Mouse (Mus musculus) C2C12 (cell line): ENCODE data around the gene Epn3. TPM values are rescaled to one million over a fixed set of nuclear protein-coding genes. Genes with fewer than 3 reads are reported as not detected.

Experiments used
- H3K27me3 ChIP-seq: one replicate; pipeline ENCODE4 v1.6.1; 2011; ENCODE audit not compliant: control insufficient read depth, insufficient read depth, insufficient read length
- H3K36me3 ChIP-seq: one replicate; pipeline ENCODE4 v1.6.1; 2011; ENCODE audit not compliant: control insufficient read depth, insufficient read depth
- H3K4me3 ChIP-seq: one replicate; pipeline ENCODE4 v1.5.1; 2011; ENCODE audit warnings: mild to moderate bottlenecking, control low read depth; ENCODE audit not compliant: poor library complexity, insufficient read depth, severe bottlenecking
- H3K79me2 ChIP-seq: one replicate; pipeline ENCODE4 v1.6.1; 2011; ENCODE audit not compliant: control insufficient read depth, insufficient read depth
- H3K79me3 ChIP-seq: one replicate; pipeline ENCODE4 v1.6.1; 2011; ENCODE audit warnings: low read depth, control low read depth
- H3ac ChIP-seq: one replicate; pipeline ENCODE3; 2011; ENCODE audit warnings: low read depth; ENCODE audit not compliant: control insufficient read depth, insufficient read length
- CEBPB ChIP-seq: IDR thresholded peaks from one replicate; pipeline ENCODE4 v1.6.1; 2011; ENCODE audit warnings: low read depth, mild to moderate bottlenecking, control low read depth, moderate library complexity
- CTCF ChIP-seq: IDR thresholded peaks from one replicate; pipeline ENCODE4 v1.5.1; 2011; ENCODE audit not compliant: control insufficient read depth, insufficient read depth, insufficient read length
- FOSL1 ChIP-seq: IDR thresholded peaks from one replicate; pipeline ENCODE4 v1.8.0; 2011; ENCODE audit warnings: mild to moderate bottlenecking, low read length; ENCODE audit not compliant: poor library complexity, insufficient read depth, severe bottlenecking
- MAX ChIP-seq: IDR thresholded peaks from one replicate; pipeline ENCODE4 v1.6.1; 2011; ENCODE audit warnings: mild to moderate bottlenecking, control low read depth
- MYOD1 ChIP-seq: IDR thresholded peaks from one replicate; pipeline ENCODE4 v1.6.1; 2011; ENCODE audit warnings: low read depth; ENCODE audit not compliant: control insufficient read depth, insufficient read length
- MYOG ChIP-seq: IDR thresholded peaks from one replicate; pipeline ENCODE4 v1.6.1; 2011; ENCODE audit not compliant: control insufficient read depth, insufficient read length; ENCODE audit errors: extremely low read depth
- USF1 ChIP-seq: IDR thresholded peaks from one replicate; pipeline ENCODE4 v1.6.1; 2011; ENCODE audit warnings: low read depth, mild to moderate bottlenecking, control low read depth, moderate library complexity
- polyA plus RNA-seq: library from polyadenylated mRNA; unstranded; fragments of >200 nt; fragmentation: generic; extraction: Trizol; gene quantifications from one replicate; pipeline ENCODE4 v1.2.1, GENCODE M21; 2012; ENCODE audit warnings: missing spikeins

The Epn3 gene
- polyA plus RNA-seq, 1 experiment, result 0.25 TPM

GRCm38 (mm10) chr11:94470391-94470790 is 29.4 kb downstream of the Epn3 start:
- H3K79me2 ChIP-seq, result no peaks in the 10 kb centered on the region
- TF ChIP-seq FOSL1 (no peak), CTCF (no peak), USF1 (no peak), CEBPB (no peak), MYOD1 (no peak), MAX (no peak), MYOG (no peak)
- peaks cover 26% of the 10 kb centered on the region for H3K27me3 ChIP-seq
- no peak overlapping the region for H3ac ChIP-seq
- H3K79me3 ChIP-seq, result no peaks in the 10 kb centered on the region
- H3K36me3 ChIP-seq, result no peaks in the 10 kb centered on the region
- no peak overlapping the region for H3K4me3 ChIP-seq

GRCm38 (mm10) chr11:94469136-94470064 is 30.4 kb downstream of the Epn3 start:
- Histone ChIP-seq H3K27me3 (peaks cover 30% of the 10 kb centered on the region), H3K4me3 (no peak overlapping the region), H3K79me2 (no peaks in the 10 kb centered on the region), H3ac (no peak overlapping the region), H3K36me3 (no peaks in the 10 kb centered on the region), H3K79me3 (no peaks in the 10 kb centered on the region)
- TF ChIP-seq CTCF, result no peak
- no peak for TF ChIP-seq MYOG
- no peak for TF ChIP-seq CEBPB
- TF ChIP-seq USF1, result no peak
- no peak for TF ChIP-seq MYOD1
- no peak for TF ChIP-seq FOSL1
- no peak for TF ChIP-seq MAX

- Histone ChIP-seq H3ac (no peak overlapping the region), H3K4me3 (no peak overlapping the region), H3K27me3 (peaks cover 28% of the 10 kb centered on the region), H3K79me3 (no peaks in the 10 kb centered on the region), H3K79me2 (no peaks in the 10 kb centered on the region), H3K36me3 (no peaks in the 10 kb centered on the region)
- TF ChIP-seq MYOD1, result no peak
- TF ChIP-seq USF1, result no peak
- no peak for TF ChIP-seq FOSL1
- TF ChIP-seq MYOG, result no peak
Observed at GRCm38 (mm10) chr11:94468582-94469064, 31.2 kb downstream of the Epn3 start.

DNA sequence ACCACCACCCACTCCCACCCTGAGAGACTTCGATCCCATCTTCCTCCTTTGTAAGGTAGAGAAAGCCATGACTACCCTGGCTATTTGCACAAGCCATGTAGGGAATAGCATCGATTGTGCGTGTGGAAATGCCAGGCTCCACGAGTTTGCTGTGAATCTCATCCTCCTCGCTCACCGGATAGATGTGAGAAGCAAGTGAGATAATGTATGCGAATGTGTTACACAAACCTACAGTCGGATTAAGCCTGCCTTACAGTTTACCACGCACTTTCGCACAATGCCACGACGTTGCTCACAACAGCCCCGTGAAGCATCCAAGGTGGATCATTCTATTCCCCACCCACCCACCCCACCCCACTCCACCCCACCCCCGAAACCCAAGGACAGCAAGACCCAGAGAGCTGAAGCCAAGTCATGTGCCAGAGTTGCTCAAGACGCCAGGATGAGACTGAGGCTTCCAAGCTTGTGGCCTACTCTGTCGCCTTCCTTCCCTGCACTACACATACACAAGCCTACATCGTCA is 33.4 kb downstream of the Epn3 start:
- no peak for TF ChIP-seq MAX
- no peak for TF ChIP-seq CEBPB
- TF ChIP-seq MYOD1, result no peak
- no peak for TF ChIP-seq FOSL1
- no peak for TF ChIP-seq MYOG
- no peak for TF ChIP-seq USF1
- Histone ChIP-seq H3K79me2 (no peaks in the 10 kb centered on the region), H3K27me3 (peaks cover 15% of the 10 kb centered on the region), H3K36me3 (no peaks in the 10 kb centered on the region), H3K79me3 (no peaks in the 10 kb centered on the region), H3ac (no peak overlapping the region), H3K4me3 (no peak overlapping the region)

DNA sequence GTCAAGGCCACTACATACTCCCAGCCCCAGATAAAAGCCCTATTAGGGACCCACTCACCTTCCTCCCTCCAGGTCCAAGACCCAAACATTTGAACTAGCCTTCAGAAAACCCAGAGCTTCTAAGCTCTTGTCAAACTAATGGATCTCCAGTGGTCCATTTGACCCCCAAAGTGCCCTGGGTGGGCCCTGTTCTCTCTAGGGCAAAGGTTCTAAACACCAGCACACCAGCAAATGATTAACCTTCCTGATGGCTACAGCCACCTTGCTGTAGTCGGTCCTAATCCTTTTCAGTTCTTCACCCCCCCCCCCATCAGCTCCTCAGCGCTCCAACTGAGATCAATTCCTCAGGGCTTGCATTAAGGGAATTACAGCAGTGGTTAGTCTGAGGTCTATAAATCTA is 35.6 kb downstream of the Epn3 start:
- TF ChIP-seq MYOG (no peak), USF1 (no peak), CEBPB (no peak), MAX (no peak), CTCF (no peak), MYOD1 (no peak), FOSL1 (no peak)
- Histone ChIP-seq H3K36me3 (no peaks in the 10 kb centered on the region), H3K27me3 (peaks cover 24% of the 10 kb centered on the region), H3ac (no peak overlapping the region), H3K79me2 (no peaks in the 10 kb centered on the region), H3K4me3 (no peak overlapping the region), H3K79me3 (no peaks in the 10 kb centered on the region)

DNA sequence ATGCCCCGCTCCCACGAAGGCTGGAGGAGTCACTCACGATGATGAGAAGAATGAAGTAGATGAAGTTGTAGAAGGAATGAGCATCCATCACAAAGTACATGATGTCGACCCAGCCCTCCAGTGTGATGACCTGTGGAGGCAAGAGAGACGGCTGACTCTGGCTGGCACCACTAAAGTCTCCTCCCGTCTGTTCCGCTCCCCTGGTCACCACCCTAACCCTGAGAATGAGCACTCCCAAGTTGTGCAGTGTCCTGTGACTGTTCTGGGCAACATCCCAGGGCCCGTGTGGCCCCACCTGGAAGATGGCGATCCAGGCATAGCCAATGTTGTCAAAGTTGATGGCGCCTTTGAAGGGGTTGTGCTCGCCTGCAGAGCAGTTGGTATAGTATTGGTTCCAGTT is 37.9 kb downstream of the Epn3 start:
- H3K79me3 ChIP-seq, result no peaks in the 10 kb centered on the region
- H3ac ChIP-seq, result no peak overlapping the region
- no peak for TF ChIP-seq MAX
- no peak for TF ChIP-seq MYOG
- no peak for TF ChIP-seq FOSL1
- TF ChIP-seq CTCF, result no peak
- no peak for TF ChIP-seq MYOD1
- no peak for TF ChIP-seq CEBPB
- no peak for TF ChIP-seq USF1
- no peak overlapping the region for H3K4me3 ChIP-seq
- H3K79me2 ChIP-seq, result no peaks in the 10 kb centered on the region
- H3K36me3 ChIP-seq, result no peaks in the 10 kb centered on the region
- peaks cover 47% of the 10 kb centered on the region for H3K27me3 ChIP-seq
